Mouse (Mus musculus) midbrain, embryonic 15.5 days (tissue): Measurements from ENCODE around the gene Gm340. TPM values are rescaled to one million over a fixed set of nuclear protein-coding genes. Genes with fewer than 3 reads are reported as not detected.
A peak's percentile ranks its signal among the peaks of the same experiment; 100 is the strongest.

Source experiments
- ATAC-seq: fragments of 200-750 bp; cut with Nextera tagmentation; replicated peaks from 2 replicates; pipeline ENCODE4 v1.8.0; 2017; ENCODE audit warnings: moderate TSS enrichment
- H3K27ac ChIP-seq: fragments of 300-500 bp; sonication (generic); 2 replicates; pipeline ENCODE4 v1.5.1; 2015; ENCODE audit warnings: mild to moderate bottlenecking, inconsistent platforms
- H3K27me3 ChIP-seq: fragments of 300-500 bp; sonication (generic); replicated peaks from 2 replicates; pipeline ENCODE4 v1.6.1; 2015; ENCODE audit warnings: inconsistent platforms
- H3K36me3 ChIP-seq: fragments of 300-500 bp; sonication (generic); replicated peaks from 2 replicates; pipeline ENCODE4 v1.6.1; 2015; ENCODE audit warnings: inconsistent platforms
- H3K4me1 ChIP-seq: fragments of 300-500 bp; sonication (generic); 2 replicates; pipeline ENCODE4 v1.6.1; 2015; ENCODE audit warnings: inconsistent platforms
- H3K4me2 ChIP-seq: fragments of 300-500 bp; sonication (generic); 2 replicates; pipeline ENCODE4 v1.6.1; 2015; ENCODE audit warnings: inconsistent platforms, mild to moderate bottlenecking, moderate library complexity
- H3K4me3 ChIP-seq: fragments of 300-500 bp; sonication (generic); 2 replicates; pipeline ENCODE4 v1.5.1; 2015; ENCODE audit warnings: mild to moderate bottlenecking, inconsistent platforms
- H3K9ac ChIP-seq: fragments of 300-500 bp; sonication (generic); 2 replicates; pipeline ENCODE4 v1.6.1; 2015; ENCODE audit warnings: mild to moderate bottlenecking, inconsistent platforms
- H3K9me3 ChIP-seq: fragments of 300-500 bp; sonication (generic); 2 replicates; pipeline ENCODE4 v1.6.1; 2016; ENCODE audit warnings: inconsistent platforms
- WGBS: fragments of 180-500 bp; shearing (Covaris S2); methylation state at CpG from one replicate; pipeline ENCODE4 v1.1.7; 2015; ENCODE audit warnings: mixed read lengths; 5-methylcytosine and 5-hydroxymethylcytosine counted together
- microRNA-seq: library from miRNA; unstranded; fragments of <30 nt; microRNA quantifications from one replicate; pipeline ENCODE4, GENCODE M21; 2016
- polyA plus RNA-seq: library from polyadenylated mRNA; unstranded; fragments of >200 nt; fragmentation: Nextera tagmentation; extraction: Ambion mirVana; gene quantifications from 2 replicates; pipeline ENCODE4 v1.2.1, GENCODE M21; 2015

Gm340 gene
- polyA plus RNA-seq, 1 experiment from 2014 or later: 2.6 TPM

- Histone ChIP-seq H3K4me1 (peaks cover 49% of the 10 kb centered on the region), H3K9ac (no peak overlapping the region), H3K4me3 (no peak overlapping the region), H3K27me3 (no peaks in the 10 kb centered on the region), H3K27ac (no peak overlapping the region), H3K4me2 (no peak overlapping the region), H3K9me3 (no peaks in the 10 kb centered on the region), H3K36me3 (no peaks in the 10 kb centered on the region)
- 57% methylated on average over 13 of the region's 13 CpGs for WGBS
- ATAC-seq: no peak
These were observed 34.9 kb downstream of the Gm340 start for GRCm38 (mm10) chr19:41617102-41617501.

GRCm38 (mm10) chr19:41618153-41618657, 36.0 kb downstream of the Gm340 start:
- H3K27ac ChIP-seq: 0 out of 2 replicates have a peak overlapping the region, but pooled peaks have one; percentile 17
- no peak for ATAC-seq
- H3K9me3 ChIP-seq: no peaks in the 10 kb centered on the region
- H3K4me2 ChIP-seq: no peak overlapping the region
- peaks cover 38% of the 10 kb centered on the region for H3K4me1 ChIP-seq
- H3K27me3 ChIP-seq: no peaks in the 10 kb centered on the region
- H3K9ac ChIP-seq: no peak overlapping the region
- H3K36me3 ChIP-seq: no peaks in the 10 kb centered on the region
- 53% methylated on average over 6 of the region's 6 CpGs for WGBS
- no peak overlapping the region for H3K4me3 ChIP-seq

DNA sequence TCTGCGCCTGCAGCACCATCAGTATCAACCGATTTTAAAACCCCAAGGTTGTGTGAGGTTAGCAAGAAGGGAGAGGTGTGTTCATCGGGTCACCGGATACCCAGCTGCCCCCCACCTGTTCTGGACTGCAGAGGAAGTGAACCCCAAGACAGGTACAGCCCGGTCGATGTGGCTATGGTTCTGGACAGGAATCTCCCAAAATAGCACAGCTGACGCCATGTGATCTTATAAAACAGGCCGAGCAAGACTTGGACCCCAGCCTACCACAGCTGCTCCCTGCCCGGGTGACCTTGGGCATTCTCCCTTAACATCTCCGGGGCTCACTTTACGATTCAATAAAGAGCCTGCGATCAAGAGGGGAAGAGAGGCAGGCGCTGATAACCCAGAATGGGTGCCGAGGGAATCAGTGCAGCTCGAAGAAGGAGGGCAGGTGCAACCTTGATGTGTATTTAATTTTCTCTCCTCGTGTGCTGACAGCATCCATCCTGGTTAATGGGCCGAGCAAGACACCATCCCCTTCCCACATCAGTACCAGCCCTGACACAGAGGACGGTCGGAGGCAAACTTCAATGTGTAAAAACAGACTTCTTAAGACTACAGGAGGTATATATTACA, 36.7 kb downstream of the Gm340 start:
- 64% methylated on average over 19 of the region's 19 CpGs for WGBS
- peaks cover 32% of the 10 kb centered on the region for H3K4me1 ChIP-seq
- no peaks in the 10 kb centered on the region for H3K9me3 ChIP-seq
- 0 out of 2 replicates have a peak, but pooled peaks cover 4% of the 10 kb centered on the region for H3K36me3 ChIP-seq
- H3K4me2 ChIP-seq: no peak overlapping the region
- no peak overlapping the region for H3K27ac ChIP-seq
- H3K4me3 ChIP-seq: no peak overlapping the region
- no peak for ATAC-seq
- no peaks in the 10 kb centered on the region for H3K27me3 ChIP-seq
- no peak overlapping the region for H3K9ac ChIP-seq

- Histone ChIP-seq H3K4me3 (no peak overlapping the region), H3K27me3 (no peaks in the 10 kb centered on the region), H3K27ac (no peak overlapping the region), H3K4me1 (peaks cover 15% of the 10 kb centered on the region), H3K36me3 (peaks cover 20% of the 10 kb centered on the region), H3K9ac (no peak overlapping the region), H3K4me2 (no peak overlapping the region), H3K9me3 (no peaks in the 10 kb centered on the region)
- ATAC-seq: no peak
- 85% methylated on average over 14 of the region's 14 CpGs for WGBS
These were observed 38.4 kb downstream of the Gm340 start for GRCm38 (mm10) chr19:41620366-41621092.

- 68% methylated on average over 11 of the region's 11 CpGs for whole genome bisulfite sequencing
- H3K9me3 ChIP-seq: no peaks in the 10 kb centered on the region
- no peak overlapping the region for H3K9ac ChIP-seq
- no peaks in the 10 kb centered on the region for H3K4me1 ChIP-seq
- no peak overlapping the region for H3K27ac ChIP-seq
- no peak overlapping the region for H3K4me2 ChIP-seq
- no peaks in the 10 kb centered on the region for H3K27me3 ChIP-seq
- no peak overlapping the region for H3K4me3 ChIP-seq
- peaks cover 30% of the 10 kb centered on the region for H3K36me3 ChIP-seq
- peak; percentile 40; the same call in 1 of the 2 replicates for ATAC-seq
These were observed 46.8 kb downstream of the Gm340 start for GRCm38 (mm10) chr19:41628970-41629369.

GRCm38 (mm10) chr19:41629532-41629931, 47.4 kb downstream of the Gm340 start:
- Histone ChIP-seq H3K27ac (no peak overlapping the region), H3K9ac (no peak overlapping the region), H3K9me3 (no peaks in the 10 kb centered on the region), H3K36me3 (peaks cover 25% of the 10 kb centered on the region), H3K27me3 (no peaks in the 10 kb centered on the region), H3K4me2 (no peak overlapping the region), H3K4me3 (no peak overlapping the region), H3K4me1 (no peaks in the 10 kb centered on the region)
- 48% methylated on average over 5 of the region's 5 CpGs for WGBS
- peak; percentile 68 for ATAC-seq

GRCm38 (mm10) chr19:41634099-41634498, 51.9 kb downstream of the Gm340 start:
- Histone ChIP-seq H3K27me3 (no peaks in the 10 kb centered on the region), H3K9ac (no peak overlapping the region), H3K36me3 (no peaks in the 10 kb centered on the region), H3K4me3 (no peak overlapping the region), H3K4me2 (no peak overlapping the region), H3K27ac (no peak overlapping the region), H3K9me3 (no peaks in the 10 kb centered on the region), H3K4me1 (no peaks in the 10 kb centered on the region)
- 81% methylated on average over 10 of the region's 10 CpGs for WGBS
- ATAC-seq: no peak

DNA sequence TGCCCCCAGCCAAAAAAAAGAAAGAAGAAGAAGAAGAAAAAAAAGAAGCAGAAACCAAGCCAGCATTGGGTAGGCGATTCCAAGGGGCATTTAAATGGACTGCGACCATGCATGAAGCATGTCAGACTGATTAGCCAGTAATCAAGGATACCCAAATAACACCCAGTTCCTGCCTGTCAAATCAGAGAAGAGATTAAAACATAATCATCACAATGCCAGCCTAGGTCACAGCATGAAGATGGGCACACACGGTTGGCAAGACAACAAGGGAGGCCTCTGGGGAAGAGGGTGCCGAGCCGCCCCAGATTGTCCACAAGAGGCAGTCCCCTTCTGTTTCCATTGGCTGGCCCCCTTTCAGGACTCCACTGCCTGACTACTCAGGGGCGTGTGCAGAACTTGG, 52.8 kb downstream of the Gm340 start:
- no peak overlapping the region for H3K4me3 ChIP-seq
- no peaks in the 10 kb centered on the region for H3K36me3 ChIP-seq
- H3K27ac ChIP-seq: no peak overlapping the region
- H3K4me1 ChIP-seq: no peaks in the 10 kb centered on the region
- WGBS: 41% methylated on average over 6 of the region's 6 CpGs
- H3K4me2 ChIP-seq: no peak overlapping the region
- H3K9me3 ChIP-seq: no peaks in the 10 kb centered on the region
- H3K9ac ChIP-seq: no peak overlapping the region
- H3K27me3 ChIP-seq: no peaks in the 10 kb centered on the region
- no peak for ATAC-seq

Small RNA genes lying within 50 kb of the gene (microRNA-seq; reads per million reads assigned to microRNA genes)
- gene Mir8091: not detected

Other genes starting within 250 kb of the Gm340 start
- gene Pik3ap1, start 197.3 kb upstream of the Gm340 start, polyA plus RNA-seq: 2.4 and 3.0 TPM in 2 replicates
- gene Lcor, start 99.7 kb upstream of the Gm340 start, polyA plus RNA-seq: 19.6 and 23.5 TPM in 2 replicates
- 23.9 and 26.7 TPM in 2 replicates for gene Slit1, start 161.3 kb downstream of the Gm340 start, polyA plus RNA-seq
- gene Arhgap19, start 219.7 kb downstream of the Gm340 start, polyA plus RNA-seq: 5.2 and 6.2 TPM in 2 replicates
- 30.1 and 30.9 TPM in 2 replicates for gene Frat1, start 247.6 kb downstream of the Gm340 start, polyA plus RNA-seq